Mouse (Mus musculus) forebrain, embryonic 14.5 days (tissue): Measurements from ENCODE around the gene Rexo4. TPM values are rescaled to one million over a fixed set of nuclear protein-coding genes. Genes with fewer than 3 reads are reported as not detected.

Source experiments
- ATAC-seq: fragments of 200-750 bp; cut with Nextera tagmentation; 2 replicates; pipeline ENCODE4 v1.8.0; 2017; ENCODE audit warnings: mild to moderate bottlenecking, moderate library complexity
- DNase-seq: peaks from one replicate; pipeline ENCODE4 v3.0.0-alpha.2; 2015; ENCODE audit warnings: low spot score
- H3K27ac ChIP-seq: fragments of 300-500 bp; sonication (generic); 2 replicates; pipeline ENCODE4 v1.5.1; 2014; ENCODE audit warnings: low read depth, mild to moderate bottlenecking, control low read depth, low read length, moderate library complexity
- H3K27me3 ChIP-seq: fragments of 300-500 bp; sonication (generic); replicated peaks from 2 replicates; pipeline ENCODE4 v1.6.1; 2014; ENCODE audit warnings: low read length, control low read depth, mixed read lengths; ENCODE audit not compliant: control insufficient read depth, insufficient read depth
- H3K36me3 ChIP-seq: fragments of 300-500 bp; sonication (generic); 2 replicates; pipeline ENCODE4 v1.6.1; 2014; ENCODE audit warnings: low read length, control low read depth; ENCODE audit not compliant: control insufficient read depth, insufficient read depth
- H3K4me1 ChIP-seq: fragments of 300-500 bp; sonication (generic); 2 replicates; pipeline ENCODE4 v1.6.1; 2014; ENCODE audit warnings: antibody characterized with exemption, low read length, control low read depth; ENCODE audit not compliant: control insufficient read depth, insufficient read depth
- H3K4me2 ChIP-seq: fragments of 300-500 bp; sonication (generic); 2 replicates; pipeline ENCODE4 v1.6.1; 2014; ENCODE audit warnings: mild to moderate bottlenecking, control low read depth, low read length
- H3K4me3 ChIP-seq: fragments of 300-500 bp; sonication (generic); 2 replicates; pipeline ENCODE4 v1.5.1; 2014; ENCODE audit warnings: low read depth, low read length, control low read depth
- H3K9ac ChIP-seq: fragments of 300-500 bp; sonication (generic); 2 replicates; pipeline ENCODE4 v1.6.1; 2014; ENCODE audit warnings: mild to moderate bottlenecking, low read length, control low read depth, moderate library complexity
- H3K9me3 ChIP-seq: fragments of 300-500 bp; sonication (generic); replicated peaks from 2 replicates; pipeline ENCODE4 v1.6.1; 2016; ENCODE audit warnings: low read length, control low read depth, mixed read lengths; ENCODE audit not compliant: control insufficient read depth
- WGBS: fragments of 180-500 bp; shearing (Covaris S2); extraction: QIAGEN DNeasy Blood & Tissue Kit; methylation state at CpG from one replicate; pipeline ENCODE4 v1.1.7; 2014; 5-methylcytosine and 5-hydroxymethylcytosine counted together
- polyA plus RNA-seq: library from polyadenylated mRNA; unstranded; fragments of >200 nt; fragmentation: Nextera tagmentation; extraction: Ambion mirVana; gene quantifications from 2 replicates; pipeline ENCODE4 v1.2.1, GENCODE M21; 2014

The Rexo4 gene
- polyA plus RNA-seq, 1 experiment from 2014 or later: 36.7 TPM

DNA sequence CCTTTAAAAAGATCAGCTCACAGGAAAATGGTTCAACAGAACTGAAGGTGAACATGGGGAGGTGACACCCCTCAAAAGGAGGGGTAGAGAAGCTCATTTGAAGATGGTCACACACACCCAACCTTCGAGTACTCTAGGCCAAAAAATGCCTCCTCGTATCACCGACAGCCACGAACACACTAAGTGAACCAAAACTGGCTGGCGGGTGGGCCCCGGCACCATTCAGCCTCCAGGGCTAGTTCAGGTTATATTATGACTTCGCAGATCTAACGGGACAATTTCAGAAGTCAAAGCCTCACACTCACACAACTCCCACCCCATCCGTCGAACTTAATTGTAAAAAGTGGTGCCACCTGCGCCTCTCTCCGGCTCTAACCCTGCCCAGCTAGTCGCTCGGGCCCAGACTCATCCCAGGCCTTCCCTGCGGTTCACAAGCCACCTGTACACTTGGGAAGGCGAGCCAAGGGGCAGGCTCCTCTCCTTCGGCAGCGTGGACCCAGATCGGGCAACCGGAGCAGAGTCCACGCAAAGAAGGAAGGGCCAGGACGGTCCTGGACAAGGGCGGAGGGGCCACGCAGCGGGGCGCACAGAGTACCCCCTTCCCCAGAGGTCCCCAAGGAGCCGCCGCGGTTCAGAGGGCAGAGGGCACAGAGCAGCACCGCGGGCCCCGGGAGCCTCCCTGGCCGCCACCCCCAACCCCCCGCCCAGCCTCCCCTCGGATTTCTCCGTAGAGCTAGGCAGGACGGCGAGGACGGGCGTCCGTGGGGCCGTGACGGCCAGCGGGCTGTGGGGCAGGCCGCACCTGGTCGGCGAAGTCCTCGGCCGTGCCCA, 31.5 kb downstream of the Rexo4 start:
- Histone ChIP-seq H3K27me3 (no peaks in the 10 kb centered on the region), H3K4me2 (peak overlapping the region; percentile 85), H3K9me3 (no peaks in the 10 kb centered on the region), H3K9ac (peak overlapping the region; percentile 86), H3K36me3 (peaks cover 25% of the 10 kb centered on the region), H3K4me3 (peak overlapping the region; percentile 86), H3K4me1 (peaks cover 14% of the 10 kb centered on the region), H3K27ac (peak overlapping the region; percentile 72; the same call in 1 of the 2 replicates)
- 2% methylated on average over 41 of the region's 49 CpGs for WGBS
- ATAC-seq (peak; percentile 15; the same call in 1 of the 2 replicates), DNase-seq (no peak)

DNA sequence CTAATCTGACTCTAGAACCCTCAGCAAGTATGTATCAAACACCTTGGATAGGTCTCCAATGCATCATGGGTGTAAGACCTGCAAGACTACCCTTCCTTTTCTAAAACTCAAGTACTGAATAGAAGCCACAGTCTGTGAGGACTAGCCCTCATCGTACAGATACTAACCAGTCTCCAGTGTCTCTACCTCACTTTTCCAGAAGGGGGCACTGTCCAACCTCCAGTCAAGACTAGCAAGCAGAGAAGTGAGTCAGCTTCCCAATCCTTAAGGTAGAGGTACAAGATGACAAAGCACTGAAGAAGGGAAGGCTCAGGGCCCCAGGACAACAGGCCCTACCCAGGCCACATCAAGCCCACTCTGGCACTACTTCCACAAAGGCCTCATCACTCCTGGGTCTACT, 33.8 kb downstream of the Rexo4 start:
- Histone ChIP-seq H3K4me2 (no peak overlapping the region), H3K27ac (no peak overlapping the region), H3K4me1 (peaks cover 14% of the 10 kb centered on the region), H3K27me3 (no peaks in the 10 kb centered on the region), H3K9me3 (no peaks in the 10 kb centered on the region), H3K9ac (no peak overlapping the region), H3K4me3 (no peak overlapping the region), H3K36me3 (peaks cover 46% of the 10 kb centered on the region)
- ATAC-seq (no peak), DNase-seq (peak; percentile 77)
- WGBS: 31% methylated on average over 1 of the region's 1 CpGs

GRCm38 (mm10) chr2:26927745-26928476, 36.3 kb downstream of the Rexo4 start:
- H3K27me3 ChIP-seq: no peaks in the 10 kb centered on the region
- H3K4me2 ChIP-seq: no peak overlapping the region
- 90% methylated on average over 6 of the region's 6 CpGs for WGBS
- no peaks in the 10 kb centered on the region for H3K9me3 ChIP-seq
- no peak overlapping the region for H3K4me3 ChIP-seq
- DNase-seq (no peak), ATAC-seq (no peak)
- peaks cover 11% of the 10 kb centered on the region for H3K4me1 ChIP-seq
- H3K36me3 ChIP-seq: peaks cover 69% of the 10 kb centered on the region
- no peak overlapping the region for H3K27ac ChIP-seq
- H3K9ac ChIP-seq: no peak overlapping the region

DNA sequence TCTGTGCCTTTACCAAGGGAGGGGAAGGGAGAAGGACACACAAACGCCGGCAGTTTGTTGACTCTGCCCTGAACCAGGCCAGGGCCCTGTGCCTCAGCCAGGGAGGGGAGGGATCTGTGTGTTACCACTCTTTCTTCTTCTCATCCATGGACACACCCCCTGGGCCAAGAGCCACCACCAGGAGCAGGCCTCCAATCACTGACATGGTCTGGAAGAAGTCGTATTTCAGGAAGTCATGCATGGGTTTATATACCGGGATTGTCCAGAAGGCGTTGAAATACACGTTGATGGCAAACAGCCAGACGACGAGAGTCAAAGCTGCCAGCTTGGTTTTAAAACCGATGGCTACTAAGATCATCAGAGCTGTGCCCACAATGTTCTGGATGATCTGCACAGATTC, 42.4 kb downstream of the Rexo4 start:
- Histone ChIP-seq H3K4me1 (peaks cover 12% of the 10 kb centered on the region), H3K9me3 (no peaks in the 10 kb centered on the region), H3K4me3 (no peak overlapping the region), H3K27ac (no peak overlapping the region), H3K9ac (no peak overlapping the region), H3K27me3 (no peaks in the 10 kb centered on the region), H3K4me2 (no peak overlapping the region), H3K36me3 (peaks cover 92% of the 10 kb centered on the region)
- ATAC-seq: no peak
- 84% methylated on average over 9 of the region's 9 CpGs for WGBS
- no peak for DNase-seq

DNA sequence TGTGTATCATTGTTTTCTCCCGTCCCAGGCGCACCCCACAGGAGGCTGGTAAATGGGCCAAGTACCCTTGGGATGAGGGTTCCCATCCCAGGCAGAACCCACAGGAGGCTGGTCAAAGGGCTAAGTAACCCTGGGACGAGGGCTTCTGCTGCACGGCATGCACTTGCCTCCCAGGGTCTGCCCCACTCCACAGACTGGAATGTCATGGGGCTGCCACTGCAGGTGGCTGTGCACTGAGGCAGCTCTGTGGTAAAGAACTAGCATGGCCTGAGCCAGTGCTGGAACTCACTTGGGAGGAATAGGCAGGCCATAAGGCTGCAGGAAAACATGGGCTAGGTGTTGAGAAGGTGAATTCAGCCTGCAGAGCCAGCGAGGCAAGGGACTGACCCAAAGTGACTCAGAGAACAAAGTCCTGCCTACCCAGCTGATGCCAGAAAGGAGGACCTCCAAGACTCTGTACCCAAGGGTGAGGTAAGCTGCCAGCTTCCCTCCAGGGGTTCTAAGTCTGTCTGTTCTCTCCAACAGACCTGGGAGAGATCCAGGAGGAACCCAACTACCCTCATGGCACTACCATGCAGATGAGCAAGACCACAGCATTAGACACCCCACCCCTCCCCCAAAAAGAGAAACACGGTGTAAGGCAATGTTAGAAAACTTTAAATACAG, 43.9 kb downstream of the Rexo4 start:
- DNase-seq: no peak
- Histone ChIP-seq H3K27ac (no peak overlapping the region), H3K9me3 (no peaks in the 10 kb centered on the region), H3K4me3 (no peak overlapping the region), H3K9ac (no peak overlapping the region), H3K4me2 (no peak overlapping the region), H3K4me1 (peaks cover 19% of the 10 kb centered on the region), H3K36me3 (peaks cover 78% of the 10 kb centered on the region), H3K27me3 (no peaks in the 10 kb centered on the region)
- WGBS: 86% methylated on average over 6 of the region's 6 CpGs
- no peak for ATAC-seq

GRCm38 (mm10) chr2:26919684-26920083, 44.5 kb downstream of the Rexo4 start:
- H3K4me2 ChIP-seq: no peak overlapping the region
- H3K27me3 ChIP-seq: no peaks in the 10 kb centered on the region
- no peak for ATAC-seq
- DNase-seq: no peak
- no peak overlapping the region for H3K9ac ChIP-seq
- H3K36me3 ChIP-seq: peaks cover 74% of the 10 kb centered on the region
- H3K4me1 ChIP-seq: peaks cover 21% of the 10 kb centered on the region
- no peaks in the 10 kb centered on the region for H3K9me3 ChIP-seq
- H3K4me3 ChIP-seq: no peak overlapping the region
- 86% methylated on average over 3 of the region's 3 CpGs for WGBS
- no peak overlapping the region for H3K27ac ChIP-seq

DNA sequence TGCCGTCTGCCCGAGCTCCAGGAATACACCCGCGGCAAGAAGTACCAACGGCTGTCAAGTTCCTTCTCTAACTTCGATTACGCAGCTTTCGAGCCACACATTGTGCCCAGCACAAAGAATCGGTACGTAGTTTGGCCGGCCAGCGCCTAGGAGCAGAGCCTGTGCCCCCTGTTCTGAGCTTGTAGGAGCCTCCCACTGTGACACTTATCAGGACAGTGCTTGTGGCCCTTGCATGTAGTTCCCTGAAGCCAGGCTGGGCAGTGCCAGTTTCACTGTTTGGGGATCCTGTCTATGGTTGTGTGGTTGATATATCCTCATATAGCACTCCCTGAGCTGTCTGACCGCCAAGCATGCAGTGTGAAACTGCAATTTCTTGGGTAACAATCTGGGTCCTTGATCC, 47.4 kb downstream of the Rexo4 start:
- no peak overlapping the region for H3K27ac ChIP-seq
- no peak for ATAC-seq
- peaks cover 25% of the 10 kb centered on the region for H3K4me1 ChIP-seq
- no peaks in the 10 kb centered on the region for H3K9me3 ChIP-seq
- no peak for DNase-seq
- H3K9ac ChIP-seq: peak overlapping the region; percentile 83
- H3K4me2 ChIP-seq: peak overlapping the region; percentile 99
- peak overlapping the region; percentile 67 for H3K4me3 ChIP-seq
- peaks cover 75% of the 10 kb centered on the region for H3K36me3 ChIP-seq
- 4% methylated on average over 13 of the region's 13 CpGs for WGBS
- H3K27me3 ChIP-seq: no peaks in the 10 kb centered on the region

DNA sequence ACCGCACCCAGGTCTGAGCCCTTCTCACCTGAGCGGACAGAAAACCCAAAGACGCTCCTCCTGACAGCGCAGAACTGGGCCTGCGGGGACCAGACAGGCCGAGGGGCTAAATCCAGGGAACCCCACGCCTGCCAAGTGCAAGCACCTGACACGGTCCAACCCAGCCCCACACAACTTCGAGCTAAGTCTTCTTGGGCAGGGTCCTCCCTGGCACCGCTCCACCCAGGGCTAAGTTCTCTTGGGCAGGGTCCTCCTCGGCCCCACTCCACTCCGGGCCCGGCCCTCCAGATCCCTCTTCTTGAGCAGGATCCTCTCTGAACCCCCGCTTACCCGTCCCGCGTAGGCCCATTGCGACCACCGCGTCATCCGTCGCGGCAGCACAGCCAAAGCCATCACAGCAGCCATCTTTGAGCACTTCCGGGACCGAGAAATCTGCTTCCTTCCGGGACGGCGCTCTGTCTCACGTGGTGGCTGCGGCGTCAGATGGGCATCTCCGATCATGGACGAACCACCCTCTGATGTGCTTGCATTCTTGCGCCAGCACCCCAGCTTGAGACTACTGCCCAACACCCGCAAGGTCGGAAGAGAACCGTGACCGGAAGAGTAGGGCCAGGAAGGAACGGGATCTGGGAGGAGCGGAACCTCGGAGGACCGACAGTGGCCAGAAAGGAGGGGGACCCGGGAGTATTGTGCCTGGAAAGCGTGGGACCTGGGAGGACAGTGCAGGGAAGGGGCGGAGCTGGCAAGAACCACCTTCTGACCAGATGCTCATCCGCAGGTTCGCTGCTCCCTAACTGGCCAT, 48.1 kb downstream of the Rexo4 start, which contains the start of the genes Surf2 and Surf1:
TSS of gene Surf2 (plus strand) at position 441 of the 802 bp plus-strand sequence.
TSS of gene Surf1 (minus strand) at position 604 of the 802 bp plus-strand sequence.
- Histone ChIP-seq H3K27ac (peak within 1 kb of the TSS; percentile 67; the same call in 1 of the 2 replicates), H3K4me2 (peak within 1 kb of the TSS; percentile 99), H3K9ac (peak within 1 kb of the TSS; percentile 83), H3K4me1 (peaks cover 28% of the 10 kb centered on the region), H3K4me3 (peak within 1 kb of the TSS; percentile 67), H3K9me3 (no peaks in the 10 kb centered on the region), H3K27me3 (no peaks in the 10 kb centered on the region), H3K36me3 (peaks cover 74% of the 10 kb centered on the region)
- DNase-seq: peak; percentile 88
- 3% methylated on average over 47 of the region's 47 CpGs for WGBS
- peak; percentile 83 for ATAC-seq
